Mouse (Mus musculus) erythroid progenitor cell, adult 5-6 weeks (primary cell): Measurements from ENCODE around the gene Nfe2l3. TPM values are rescaled to one million over a fixed set of nuclear protein-coding genes. Genes with fewer than 3 reads are reported as not detected.
"Not testable (repeated sequence)": the region's sequence is repeated elsewhere in the genome, so short reads cannot be mapped to it uniquely, and the experiment has no call there.

Experiments used
- ATAC-seq: replicated peaks from 2 replicates; pipeline ENCODE4 v1.8.0; 2016; ENCODE audit warnings: moderate number of reproducible peaks, mild to moderate bottlenecking, moderate TSS enrichment, inconsistent platforms; ENCODE audit not compliant: poor library complexity, low FRiP score, severe bottlenecking
- total RNA-seq, 2 experiments: library from RNA; stranded (forward) in 1 of 2; stranded (reverse) in 1 of 2; fragments of 150-400 nt in 1 of 2; fragments of 186-747, 209-891 nt in 1 of 2; gene quantifications; 2 replicates each; pipeline versions ENCODE4 v1.2.3 to v1.2.4; 2015 to 2017; ENCODE audit warnings: low replicate concordance in 2 of 2

Gene Nfe2l3
- total RNA-seq, 2 experiments from 2014 or later = not detected

DNA sequence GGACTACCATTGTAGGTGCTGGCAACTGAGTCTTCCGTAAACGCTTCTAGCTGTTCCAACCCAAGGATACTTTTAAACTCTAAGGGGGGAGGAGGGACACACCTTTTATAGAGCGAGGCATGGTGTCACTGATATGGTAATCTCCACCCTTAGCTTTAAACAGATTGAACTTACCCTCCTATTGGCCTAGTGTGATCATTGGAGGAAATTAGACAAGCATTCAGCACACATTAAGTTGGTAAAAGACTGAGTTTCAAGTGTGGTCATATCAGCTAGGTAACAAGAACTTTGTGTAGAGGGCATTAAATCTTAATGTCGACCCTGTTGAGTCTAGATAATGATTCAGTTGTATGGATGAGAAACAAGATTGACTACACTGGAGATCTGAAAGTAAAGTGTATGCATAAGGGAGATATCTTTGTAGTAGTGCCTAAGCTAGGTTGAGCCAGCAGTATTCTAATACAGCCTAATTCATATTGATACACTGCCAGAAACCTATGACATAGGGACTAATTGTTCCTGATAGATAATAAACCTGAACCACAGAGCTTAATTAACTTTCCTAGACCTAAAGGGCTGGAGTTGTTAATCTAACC lies 46.8 kb downstream of the Nfe2l3 start:
- peak; percentile 81 for ATAC-seq

- ATAC-seq = no peak
Measured at GRCm38 (mm10) chr6:51481548-51481947, 49.1 kb downstream of the Nfe2l3 start.

DNA sequence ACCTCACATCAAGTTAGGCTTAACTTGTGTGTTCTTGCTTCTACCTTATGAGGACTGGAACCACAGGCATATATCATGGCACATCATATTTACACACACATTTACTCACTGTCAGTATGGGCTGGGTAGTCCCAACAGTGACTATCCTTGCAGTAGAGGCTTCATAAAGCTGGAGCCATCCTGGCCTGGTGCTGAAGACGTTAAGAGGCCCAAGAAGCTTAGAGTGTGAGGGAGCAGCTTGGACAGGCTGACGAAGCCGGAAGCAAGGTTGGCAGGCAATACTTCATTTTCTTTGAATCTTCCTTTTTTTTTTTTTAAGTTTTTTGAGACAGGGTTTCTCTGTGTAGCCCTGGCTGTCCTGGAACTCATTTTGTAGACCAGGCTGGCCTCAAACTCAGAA lies 51.4 kb downstream of the Nfe2l3 start:
- ATAC-seq = no peak

GRCm38 (mm10) chr6:51484556-51484955 lies 52.1 kb downstream of the Nfe2l3 start:
- not testable (repeated sequence) for ATAC-seq

- no peak for ATAC-seq
Measured at GRCm38 (mm10) chr6:51485646-51486045, 53.2 kb downstream of the Nfe2l3 start.

- ATAC-seq = no peak
Measured at GRCm38 (mm10) chr6:51486076-51486710, 53.7 kb downstream of the Nfe2l3 start.

- ATAC-seq = no peak
Measured at GRCm38 (mm10) chr6:51486731-51487130, 54.3 kb downstream of the Nfe2l3 start.

GRCm38 (mm10) chr6:51489787-51490186 lies 57.3 kb downstream of the Nfe2l3 start:
- ATAC-seq = no peak

DNA sequence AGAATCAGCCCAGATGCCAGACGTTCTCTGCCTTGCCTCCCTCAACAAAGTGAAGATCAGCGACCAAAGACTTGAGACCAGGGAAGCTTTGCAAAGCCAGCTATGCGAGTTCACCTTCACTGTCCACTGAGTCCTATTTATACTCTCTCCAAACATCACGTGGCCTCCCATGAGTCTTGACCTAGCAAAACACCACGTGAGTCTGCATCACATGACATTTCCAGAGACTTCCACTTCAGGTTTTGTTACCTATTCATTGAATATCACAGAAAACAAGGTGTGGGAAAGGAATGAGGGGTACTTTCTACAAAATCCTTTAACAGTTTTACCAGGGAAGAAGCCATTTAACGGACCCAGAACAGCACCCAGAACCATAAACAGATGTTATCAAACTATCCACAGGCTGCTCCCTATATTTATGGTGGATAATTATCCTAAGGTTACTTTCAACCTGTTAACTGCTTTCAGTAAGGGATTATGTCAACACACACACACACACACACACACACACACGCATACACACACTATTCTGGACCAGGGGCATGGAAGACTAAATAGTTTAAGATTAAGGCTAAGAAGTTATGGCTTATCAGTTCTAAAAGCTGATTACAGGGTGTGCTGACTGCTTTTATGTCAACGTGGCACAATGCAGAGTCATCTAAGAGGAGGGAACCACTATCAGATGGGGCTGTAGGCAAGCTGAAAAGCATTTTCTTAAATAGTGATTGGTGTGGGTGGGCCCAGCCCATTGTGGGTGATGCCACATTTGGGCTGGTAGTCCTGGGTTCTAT lies 65.0 kb downstream of the Nfe2l3 start:
- ATAC-seq = no peak

DNA sequence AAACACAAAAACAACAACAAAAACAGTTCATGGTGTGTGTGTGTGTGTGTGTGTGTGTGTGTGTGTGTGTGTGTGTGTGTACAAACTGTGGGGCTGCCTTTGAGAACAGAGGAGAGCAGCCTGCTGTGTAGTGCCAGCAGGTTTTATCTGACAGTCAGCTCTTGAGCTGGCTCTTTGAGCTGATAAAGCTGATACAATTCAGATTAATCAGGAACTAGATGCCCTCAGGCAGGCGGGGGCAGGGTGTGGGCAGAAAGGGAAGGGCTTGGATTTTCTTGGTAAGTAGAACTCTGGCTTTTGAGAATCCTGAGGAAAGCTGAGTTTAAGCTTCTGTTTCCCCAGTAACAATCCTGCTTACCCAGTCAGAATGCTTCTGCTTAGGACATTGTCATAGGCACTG lies 73.2 kb downstream of the Nfe2l3 start:
- ATAC-seq = no peak

GRCm38 (mm10) chr6:51507556-51507955 lies 75.1 kb downstream of the Nfe2l3 start:
- ATAC-seq = no peak

Other genes starting within 250 kb of the Nfe2l3 start
- gene Hnrnpa2b1, start 37.2 kb downstream of the Nfe2l3 start, total RNA-seq (2015; ENCODE audit: low replicate concordance) = 1,450 and 1,811 TPM in 2 replicates
- gene Hnrnpa2b1, start 37.2 kb downstream of the Nfe2l3 start, total RNA-seq (2017; ENCODE audit: low replicate concordance) = 1,487 and 2,530 TPM in 2 replicates
- gene Cbx3, start 37.7 kb downstream of the Nfe2l3 start, total RNA-seq (2015; ENCODE audit: low replicate concordance) = 276 and 309 TPM in 2 replicates
- gene Cbx3, start 37.7 kb downstream of the Nfe2l3 start, total RNA-seq (2017; ENCODE audit: low replicate concordance) = 350 and 420 TPM in 2 replicates
- gene Snx10, start 91.2 kb downstream of the Nfe2l3 start, total RNA-seq (2015; ENCODE audit: low replicate concordance) = 9.7 and 21.4 TPM in 2 replicates
- gene Snx10, start 91.2 kb downstream of the Nfe2l3 start, total RNA-seq (2017; ENCODE audit: low replicate concordance) = 12.0 and 13.5 TPM in 2 replicates